Mouse (Mus musculus): ENCODE measurements around the gene Prkaa2.

- no peak for TF ChIP-seq CTCF (IDR thresholded peaks at IDR 0.05; ENCODE audit: borderline replicate concordance, control insufficient read depth, extremely low read depth, insufficient read depth, low read length, poor library complexity)
- no peak for TF ChIP-seq POLR2A (IDR thresholded peaks at IDR 0.05; ENCODE audit: control insufficient read depth, extremely low read depth, insufficient read depth, low read length, poor library complexity)
Measured at GRCm38 (mm10) chr4:105015496-105015895, 94.2 kb downstream of the Prkaa2 start.

Measured in thymus, adult 2 months (tissue).